Mouse (Mus musculus) neural tube, embryonic 12.5 days (tissue): Measurements from ENCODE around the gene Lgals3bp. TPM values are rescaled to one million over a fixed set of nuclear protein-coding genes. Genes with fewer than 3 reads are reported as not detected.

ENCODE experiments used
- ATAC-seq: fragments of 200-750 bp; cut with Nextera tagmentation; 2 replicates; pipeline ENCODE4 v1.8.0; 2017; ENCODE audit warnings: low read depth, mild to moderate bottlenecking, moderate TSS enrichment, moderate library complexity; ENCODE audit not compliant: low FRiP score
- H3K27ac ChIP-seq: fragments of 300-500 bp; sonication (generic); 2 replicates; pipeline ENCODE4 v1.5.1; 2016
- H3K27me3 ChIP-seq: fragments of 300-500 bp; sonication (generic); replicated peaks from 2 replicates; pipeline ENCODE4 v1.6.1; 2016; ENCODE audit warnings: mild to moderate bottlenecking
- H3K36me3 ChIP-seq: fragments of 300-500 bp; sonication (generic); 2 replicates; pipeline ENCODE4 v1.6.1; 2016; ENCODE audit warnings: mild to moderate bottlenecking
- H3K4me1 ChIP-seq: fragments of 300-500 bp; sonication (generic); 2 replicates; pipeline ENCODE4 v1.6.1; 2016
- H3K4me2 ChIP-seq: fragments of 300-500 bp; sonication (generic); replicated peaks from 2 replicates; pipeline ENCODE4 v1.6.1; 2016; ENCODE audit warnings: mild to moderate bottlenecking
- H3K4me3 ChIP-seq: fragments of 300-500 bp; sonication (generic); 2 replicates; pipeline ENCODE4 v1.5.1; 2016
- H3K9ac ChIP-seq: fragments of 300-500 bp; sonication (generic); 2 replicates; pipeline ENCODE4 v1.6.1; 2016; ENCODE audit warnings: mild to moderate bottlenecking
- H3K9me3 ChIP-seq: fragments of 300-500 bp; sonication (generic); 2 replicates; pipeline ENCODE4 v1.6.1; 2016; ENCODE audit warnings: mild to moderate bottlenecking
- WGBS: fragments of 180-500 bp; shearing (Covaris S2); methylation state at CpG from one replicate; pipeline ENCODE4 v1.1.7; 2016; 5-methylcytosine and 5-hydroxymethylcytosine counted together
- polyA plus RNA-seq: library from polyadenylated mRNA; unstranded; fragments of >200 nt; fragmentation: Nextera tagmentation; extraction: Ambion mirVana; gene quantifications from 2 replicates; pipeline ENCODE4 v1.2.1, GENCODE M21; 2016

Gene Lgals3bp
- polyA plus RNA-seq, 1 experiment from 2014 or later = 2.0 TPM

DNA sequence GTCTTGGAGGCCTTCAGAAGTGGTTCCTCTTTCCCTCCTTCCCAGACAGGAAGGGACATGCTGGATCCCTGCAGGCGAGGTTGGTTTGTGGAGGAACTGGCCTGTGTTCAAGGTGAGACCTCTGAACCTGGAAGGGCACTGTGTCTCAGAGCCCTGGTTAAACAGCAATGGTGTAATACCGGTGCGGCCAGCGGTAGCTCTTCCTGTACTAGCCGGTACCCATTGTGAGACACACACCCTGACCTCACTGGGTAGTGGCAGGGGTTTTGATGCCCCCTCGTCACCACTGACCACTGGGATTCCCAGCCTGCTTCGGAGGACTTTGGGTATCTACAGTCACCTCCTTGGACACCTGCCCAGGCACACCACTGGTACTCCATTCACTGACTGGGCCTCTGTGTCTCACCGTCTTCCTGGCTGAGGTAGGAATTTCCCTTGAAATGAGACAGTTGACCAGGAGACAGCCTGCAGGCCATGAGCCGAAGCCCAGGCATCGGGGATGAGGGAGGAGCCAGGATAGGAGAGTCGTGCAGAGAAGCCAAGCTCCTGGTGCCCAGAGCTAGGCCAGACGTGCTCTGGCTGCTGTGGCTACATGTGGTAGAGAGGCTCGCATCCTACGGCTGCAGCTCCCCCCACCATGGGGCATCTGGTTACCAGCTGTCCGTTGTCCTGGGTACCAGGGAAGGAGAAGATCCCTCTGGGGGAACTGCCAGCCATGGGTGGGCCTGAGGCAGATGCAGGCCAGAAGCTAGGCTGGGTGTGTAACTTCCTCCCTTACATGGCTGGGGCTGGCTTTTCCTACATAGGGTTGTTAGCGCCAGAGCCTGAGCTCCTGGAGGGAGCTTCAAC lies 29.4 kb upstream of the Lgals3bp start:
- Histone ChIP-seq H3K36me3 (no peaks in the 10 kb centered on the region), H3K4me1 (peaks cover 26% of the 10 kb centered on the region), H3K9ac (no peak overlapping the region), H3K27me3 (0 out of 2 replicates have a peak, but pooled peaks cover 3% of the 10 kb centered on the region), H3K4me2 (no peak overlapping the region), H3K4me3 (no peak overlapping the region), H3K9me3 (no peaks in the 10 kb centered on the region), H3K27ac (no peak overlapping the region)
- WGBS = 78% methylated on average over 16 of the region's 16 CpGs
- ATAC-seq = no peak

DNA sequence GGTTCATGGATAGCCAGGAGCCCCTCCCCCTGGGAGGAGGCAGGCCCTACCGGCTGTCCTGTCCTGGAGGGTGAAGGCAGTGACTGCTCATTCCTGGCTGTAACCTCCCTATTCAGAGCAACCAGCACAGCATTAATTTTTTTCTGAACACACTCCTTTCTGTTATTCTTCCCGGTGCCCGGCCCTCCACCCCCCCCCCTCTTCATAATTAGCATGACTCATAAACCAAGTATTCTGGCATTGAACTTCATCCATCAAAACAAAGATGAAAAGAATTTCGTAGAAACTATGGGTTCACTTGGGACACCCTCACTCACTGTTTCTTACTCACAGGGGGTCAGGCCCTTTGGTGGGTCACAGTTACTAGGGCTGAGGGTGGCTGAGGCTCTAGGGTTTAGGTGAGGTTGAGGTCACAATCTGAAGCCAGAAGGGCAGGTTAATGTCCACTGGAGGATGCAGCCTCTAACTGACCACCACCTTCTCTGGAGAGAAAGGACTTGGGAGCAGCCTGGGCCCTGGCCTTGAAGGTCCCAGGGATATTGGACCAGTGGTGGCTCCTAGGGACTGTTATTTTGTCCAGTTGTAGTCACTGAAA lies 28.5 kb upstream of the Lgals3bp start:
- H3K4me1 ChIP-seq = peaks cover 25% of the 10 kb centered on the region
- no peak for ATAC-seq
- no peaks in the 10 kb centered on the region for H3K9me3 ChIP-seq

DNA sequence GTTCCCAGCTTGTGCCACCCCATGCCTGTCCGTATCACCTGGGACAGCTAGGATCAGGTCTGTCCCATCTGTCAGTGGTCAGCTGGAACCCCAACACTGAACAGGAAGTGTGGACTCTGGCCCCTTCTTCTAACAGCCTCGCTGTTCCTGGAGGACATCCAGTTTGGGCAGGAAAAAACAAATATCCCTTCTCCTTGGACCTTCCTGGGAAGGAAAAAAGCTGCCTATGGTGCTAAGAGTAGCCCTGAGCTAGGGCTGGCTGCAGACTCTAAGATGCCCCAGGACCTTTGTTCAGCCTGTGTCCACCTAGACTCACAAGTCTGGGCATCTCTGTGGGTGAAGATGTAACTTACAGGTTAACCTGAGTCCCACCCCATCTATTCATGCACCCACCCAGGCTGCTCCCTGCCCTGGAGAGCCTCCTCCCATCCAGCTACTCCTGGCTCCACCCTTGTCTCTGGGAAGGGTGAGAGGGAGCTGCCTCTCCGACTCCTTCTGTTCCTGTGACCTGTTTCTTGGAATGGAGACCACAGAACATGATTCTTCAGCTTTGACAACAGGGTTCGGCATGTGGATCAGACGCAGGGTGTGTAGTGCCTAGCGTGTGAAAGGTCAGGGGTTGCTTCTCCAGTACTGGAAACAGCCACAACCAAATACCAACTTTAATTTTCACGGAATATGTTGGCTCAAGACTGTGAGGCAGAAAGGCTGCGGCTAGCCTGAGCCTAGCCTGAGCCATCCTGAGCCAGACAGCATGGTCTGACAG lies 27.2 kb upstream of the Lgals3bp start:
- 68% methylated on average over 8 of the region's 8 CpGs for WGBS
- H3K4me2 ChIP-seq = peak overlapping the region; percentile 46
- no peak overlapping the region for H3K9ac ChIP-seq
- peaks cover 25% of the 10 kb centered on the region for H3K4me1 ChIP-seq
- no peak overlapping the region for H3K27ac ChIP-seq
- no peaks in the 10 kb centered on the region for H3K9me3 ChIP-seq
- H3K4me3 ChIP-seq = no peak overlapping the region
- H3K36me3 ChIP-seq = no peaks in the 10 kb centered on the region
- ATAC-seq = no peak
- H3K27me3 ChIP-seq = 0 out of 2 replicates have a peak, but pooled peaks cover 5% of the 10 kb centered on the region

More for the DNA sequence above, 28.5 kb upstream of the Lgals3bp start:
- Histone ChIP-seq H3K4me3 (no peak overlapping the region), H3K4me2 (no peak overlapping the region), H3K27me3 (0 out of 2 replicates have a peak, but pooled peaks cover 3% of the 10 kb centered on the region), H3K36me3 (no peaks in the 10 kb centered on the region), H3K9ac (no peak overlapping the region), H3K27ac (no peak overlapping the region)
- WGBS = 57% methylated on average over 4 of the region's 4 CpGs

DNA sequence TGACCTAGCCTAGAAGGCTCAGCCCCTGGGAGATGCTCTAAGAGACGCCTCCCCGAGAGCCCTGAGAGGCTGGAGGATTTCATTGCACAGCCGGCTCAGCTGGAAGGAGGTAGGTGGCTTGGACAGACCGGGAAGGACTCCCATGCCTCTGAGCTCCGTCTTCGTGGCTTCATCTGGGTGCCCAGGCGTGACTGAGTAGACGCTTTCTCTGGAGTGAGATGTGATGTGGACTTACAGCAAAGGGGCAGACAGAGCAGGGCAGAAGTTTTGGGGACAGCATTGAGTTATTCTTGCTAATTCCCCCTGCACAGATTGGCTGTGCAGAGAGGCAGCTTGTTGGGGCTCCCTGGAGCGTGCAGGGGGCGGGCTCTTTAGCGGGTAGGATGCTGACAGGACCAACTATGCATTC lies 26.6 kb upstream of the Lgals3bp start:
- Histone ChIP-seq H3K4me3 (peak overlapping the region; percentile 21; the same call in 1 of the 2 replicates), H3K4me2 (peak overlapping the region; percentile 46), H3K27ac (no peak overlapping the region), H3K36me3 (no peaks in the 10 kb centered on the region), H3K9me3 (no peaks in the 10 kb centered on the region), H3K9ac (0 out of 2 replicates have a peak overlapping the region, but pooled peaks have one; percentile 38), H3K4me1 (peaks cover 26% of the 10 kb centered on the region), H3K27me3 (0 out of 2 replicates have a peak, but pooled peaks cover 5% of the 10 kb centered on the region)
- 13% methylated on average over 11 of the region's 11 CpGs for WGBS
- no peak for ATAC-seq

DNA sequence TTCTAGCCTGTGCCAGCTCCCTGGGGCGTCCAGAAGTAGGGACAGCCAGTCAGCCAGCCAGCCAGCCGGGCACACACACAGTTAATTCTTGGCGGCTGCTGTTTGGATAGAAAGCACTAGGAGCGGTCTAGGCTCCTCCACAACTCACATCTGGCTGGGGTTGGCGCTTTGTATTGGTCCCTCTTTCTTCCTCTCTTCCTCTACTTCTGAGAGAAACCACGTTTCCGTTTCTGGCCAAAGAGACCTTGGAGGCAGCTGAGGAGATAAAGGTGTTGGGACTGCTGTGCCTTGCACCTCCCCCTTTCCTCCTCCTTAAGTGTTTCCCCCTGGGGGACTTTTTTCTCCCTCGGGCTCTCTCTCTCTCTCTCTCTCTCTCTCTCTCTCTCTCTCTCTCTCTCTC lies 26.1 kb upstream of the Lgals3bp start, which contains the start of gene C1qtnf1:
Gene C1qtnf1, plus strand, starts transcription at position 218 of the 400 bp plus-strand sequence.
- Histone ChIP-seq H3K27ac (no peak within 1 kb of the TSS), H3K9ac (0 out of 2 replicates have a peak within 1 kb of the TSS, but pooled peaks have one; percentile 38), H3K27me3 (0 out of 2 replicates have a peak, but pooled peaks cover 5% of the 10 kb centered on the region), H3K36me3 (no peaks in the 10 kb centered on the region), H3K4me3 (peak within 1 kb of the TSS; percentile 21; the same call in 1 of the 2 replicates), H3K9me3 (no peaks in the 10 kb centered on the region), H3K4me1 (peaks cover 27% of the 10 kb centered on the region), H3K4me2 (peak within 1 kb of the TSS; percentile 46)
- no peak for ATAC-seq
- WGBS = 7% methylated on average over 8 of the region's 8 CpGs

DNA sequence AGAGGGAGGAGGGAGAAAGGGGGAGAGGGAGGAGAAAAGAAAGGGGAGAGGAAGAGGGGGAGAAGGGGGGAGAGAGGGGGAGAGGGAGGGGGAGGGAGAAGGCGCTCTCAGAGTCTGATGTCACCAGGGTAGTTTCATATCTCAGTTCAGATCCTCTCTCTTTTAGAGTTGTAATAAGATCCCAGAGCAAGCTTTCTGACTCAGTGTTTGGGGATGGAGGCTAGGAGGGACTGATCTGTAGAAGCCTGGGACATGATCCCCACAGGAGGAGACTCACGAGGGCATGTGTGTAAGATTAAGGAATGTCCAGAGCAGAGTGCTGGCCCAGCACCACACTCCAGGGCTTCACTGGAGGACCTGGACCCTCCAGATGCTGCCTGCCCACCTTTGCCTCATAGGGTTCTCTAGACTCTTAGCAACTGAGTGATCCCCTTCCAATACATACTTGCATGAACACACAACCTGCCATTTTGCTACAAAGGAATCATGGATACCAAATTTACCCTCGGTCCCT lies 25.4 kb upstream of the Lgals3bp start:
- Histone ChIP-seq H3K9ac (no peak overlapping the region), H3K36me3 (no peaks in the 10 kb centered on the region), H3K4me1 (peaks cover 27% of the 10 kb centered on the region), H3K4me2 (peak overlapping the region; percentile 46), H3K27me3 (0 out of 2 replicates have a peak, but pooled peaks cover 5% of the 10 kb centered on the region), H3K9me3 (no peaks in the 10 kb centered on the region), H3K27ac (no peak overlapping the region), H3K4me3 (no peak overlapping the region)
- ATAC-seq = no peak
- WGBS = 48% methylated on average over 3 of the region's 3 CpGs

DNA sequence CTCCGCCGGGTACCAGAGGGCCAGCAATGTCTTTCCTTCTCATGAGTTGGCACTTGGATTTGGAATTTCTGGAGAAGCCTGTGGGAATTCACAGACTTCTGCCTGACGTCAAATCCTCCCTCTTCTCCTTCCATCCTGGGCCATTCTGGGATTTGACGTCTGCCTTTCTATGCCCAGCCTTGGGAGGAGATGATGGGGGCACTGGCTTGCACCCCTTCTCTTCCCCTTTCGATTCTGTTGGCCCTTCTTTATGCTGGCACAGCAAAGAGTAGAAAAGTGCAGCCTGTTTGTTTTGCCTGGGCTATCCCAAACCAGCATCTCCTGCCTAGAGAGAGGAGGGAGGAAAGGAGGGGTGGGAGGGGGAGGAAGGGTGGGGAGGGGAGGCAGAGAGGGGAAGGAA lies 24.9 kb upstream of the Lgals3bp start:
- WGBS = 77% methylated on average over 5 of the region's 5 CpGs
- H3K36me3 ChIP-seq = no peaks in the 10 kb centered on the region

DNA sequence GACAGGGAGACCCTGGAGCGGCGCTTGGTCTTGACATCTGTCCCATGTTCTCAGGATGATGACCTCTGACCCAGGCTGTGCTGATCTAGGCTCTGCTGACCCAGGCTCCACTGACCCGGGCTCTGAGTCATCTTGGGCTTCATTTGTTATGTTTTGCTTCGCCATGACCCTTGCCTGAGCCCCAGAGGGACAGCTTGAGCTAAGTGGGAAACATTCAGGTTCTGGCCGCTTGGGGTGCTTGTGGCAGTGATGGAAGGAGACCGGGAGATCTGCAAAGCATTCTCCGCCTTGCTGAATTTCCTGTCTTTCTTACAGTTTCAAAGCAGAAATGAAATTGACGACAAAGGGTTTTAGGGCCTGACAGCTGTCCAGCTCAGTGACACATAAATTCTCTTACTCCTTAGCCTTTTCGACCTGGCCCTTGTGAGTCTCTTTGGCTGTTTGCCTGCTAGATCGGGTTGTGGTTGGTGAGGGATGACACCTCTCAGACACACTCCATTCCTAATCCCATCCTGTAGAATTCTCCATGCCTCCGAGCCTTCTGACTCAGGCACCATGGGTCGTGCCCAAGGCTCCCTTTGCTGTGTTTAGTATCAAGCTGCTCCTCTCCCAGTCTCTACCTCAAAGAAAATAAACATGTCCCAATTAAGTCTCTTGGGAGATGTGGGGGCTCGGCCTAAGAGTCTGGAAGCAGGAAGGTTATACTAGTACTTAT lies 22.9 kb upstream of the Lgals3bp start:
- Histone ChIP-seq H3K36me3 (no peaks in the 10 kb centered on the region), H3K4me1 (peaks cover 27% of the 10 kb centered on the region), H3K4me3 (no peak overlapping the region), H3K27ac (no peak overlapping the region), H3K27me3 (0 out of 2 replicates have a peak, but pooled peaks cover 5% of the 10 kb centered on the region), H3K9ac (no peak overlapping the region), H3K4me2 (no peak overlapping the region), H3K9me3 (no peaks in the 10 kb centered on the region)
- 66% methylated on average over 13 of the region's 13 CpGs for WGBS
- no peak for ATAC-seq

More for the DNA sequence above, 24.9 kb upstream of the Lgals3bp start:
- H3K4me3 ChIP-seq = no peak overlapping the region
- 0 out of 2 replicates have a peak, but pooled peaks cover 5% of the 10 kb centered on the region for H3K27me3 ChIP-seq
- no peak for ATAC-seq
- H3K4me1 ChIP-seq = peaks cover 27% of the 10 kb centered on the region
- no peak overlapping the region for H3K4me2 ChIP-seq
- no peak overlapping the region for H3K27ac ChIP-seq
- H3K9me3 ChIP-seq = no peaks in the 10 kb centered on the region
- no peak overlapping the region for H3K9ac ChIP-seq

DNA sequence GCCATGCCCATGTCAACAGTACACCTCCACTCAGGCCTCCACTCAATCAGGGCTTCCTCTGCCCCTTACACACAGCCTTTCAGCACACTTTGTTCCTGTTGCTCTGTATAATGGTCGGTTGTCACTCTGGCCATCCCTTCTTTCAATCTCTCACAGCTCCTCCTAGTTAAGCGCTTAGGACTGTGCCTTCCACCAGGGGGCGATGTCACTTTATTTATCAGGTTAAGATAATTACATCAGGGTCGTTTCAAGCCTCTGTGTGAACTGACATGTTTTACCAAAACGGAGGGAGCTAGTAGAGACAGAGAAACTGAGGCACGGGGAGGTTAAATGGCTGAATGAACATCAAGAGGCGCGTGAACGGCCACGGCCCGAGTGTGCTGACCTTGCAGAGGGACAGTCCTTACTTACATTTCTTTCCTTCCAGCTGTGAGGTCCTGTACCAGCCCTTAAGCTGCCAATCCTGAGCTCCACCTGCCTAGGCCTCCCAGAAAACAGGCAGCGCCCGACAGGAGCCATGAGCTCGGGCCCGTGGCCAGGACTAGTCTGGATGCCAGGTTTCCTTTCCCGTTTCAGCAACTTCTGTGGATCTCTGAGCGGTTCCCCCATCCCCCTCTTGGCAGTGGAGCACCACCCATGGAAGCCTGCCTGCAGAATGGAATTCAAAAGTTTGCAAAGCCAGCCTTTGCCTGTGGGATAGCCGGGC lies 21.5 kb upstream of the Lgals3bp start:
- H3K36me3 ChIP-seq = no peaks in the 10 kb centered on the region
- ATAC-seq = no peak

DNA sequence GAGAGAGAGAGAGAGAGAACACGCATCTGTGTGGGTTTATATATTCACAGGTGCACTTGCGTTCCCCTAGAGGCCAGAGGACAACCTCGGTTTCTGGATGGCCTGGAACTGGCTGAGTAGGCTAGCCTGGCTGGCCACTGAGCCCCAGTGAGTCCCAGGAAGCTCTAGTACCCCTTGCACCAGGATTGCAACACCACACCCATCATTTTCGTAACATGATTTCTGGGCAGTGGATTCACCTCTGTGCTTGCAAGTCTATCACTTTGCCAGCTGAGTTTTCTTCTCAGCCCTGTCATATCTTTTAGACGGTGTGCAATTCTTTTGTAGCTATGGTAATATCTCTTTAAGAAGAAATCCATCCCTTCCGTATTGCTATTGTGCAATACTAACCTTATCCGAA lies 18.4 kb upstream of the Lgals3bp start:
- peaks cover 26% of the 10 kb centered on the region for H3K4me1 ChIP-seq
- WGBS = 85% methylated on average over 7 of the region's 7 CpGs
- ATAC-seq = no peak

More for the DNA sequence above, 21.5 kb upstream of the Lgals3bp start:
- WGBS = 8% methylated on average over 18 of the region's 18 CpGs
- peak overlapping the region; percentile 46 for H3K4me2 ChIP-seq
- no peak overlapping the region for H3K27ac ChIP-seq
- 0 out of 2 replicates have a peak overlapping the region, but pooled peaks have one; percentile 29 for H3K9ac ChIP-seq
- H3K9me3 ChIP-seq = no peaks in the 10 kb centered on the region
- H3K27me3 ChIP-seq = 0 out of 2 replicates have a peak, but pooled peaks cover 2% of the 10 kb centered on the region
- H3K4me1 ChIP-seq = peaks cover 16% of the 10 kb centered on the region
- H3K4me3 ChIP-seq = no peak overlapping the region

More for the DNA sequence above, 18.4 kb upstream of the Lgals3bp start:
- Histone ChIP-seq H3K27me3 (no peaks in the 10 kb centered on the region), H3K27ac (no peak overlapping the region), H3K36me3 (peaks cover 13% of the 10 kb centered on the region), H3K9me3 (no peaks in the 10 kb centered on the region), H3K4me2 (no peak overlapping the region), H3K9ac (no peak overlapping the region), H3K4me3 (no peak overlapping the region)
